Mouse (Mus musculus) midbrain, embryonic 16.5 days (tissue): Measurements from ENCODE around the gene Mapkapk2. TPM values are rescaled to one million over a fixed set of nuclear protein-coding genes. Genes with fewer than 3 reads are reported as not detected.
"Not testable (repeated sequence)": the region's sequence is repeated elsewhere in the genome, so short reads cannot be mapped to it uniquely, and the experiment has no call there.

Experiments used
- ATAC-seq: fragments of 200-750 bp; cut with Nextera tagmentation; 2 replicates; pipeline ENCODE4 v1.8.0; 2017; ENCODE audit warnings: moderate TSS enrichment
- H3K27ac ChIP-seq: fragments of 300-500 bp; sonication (generic); 2 replicates; pipeline ENCODE4 v1.5.1; 2014; ENCODE audit warnings: mild to moderate bottlenecking, low read length, mixed read lengths
- H3K27me3 ChIP-seq: fragments of 300-500 bp; sonication (generic); 2 replicates; pipeline ENCODE4 v1.6.1; 2014; ENCODE audit warnings: low read depth, low read length, mixed read lengths; ENCODE audit not compliant: control insufficient read depth, insufficient read depth
- H3K36me3 ChIP-seq: fragments of 300-500 bp; sonication (generic); 2 replicates; pipeline ENCODE4 v1.6.1; 2014; ENCODE audit warnings: mild to moderate bottlenecking, low read length, moderate library complexity, mixed read lengths; ENCODE audit not compliant: control insufficient read depth, insufficient read depth
- H3K4me1 ChIP-seq: fragments of 300-500 bp; sonication (generic); 2 replicates; pipeline ENCODE4 v1.6.1; 2014; ENCODE audit warnings: mild to moderate bottlenecking, low read length, mixed read lengths; ENCODE audit not compliant: control insufficient read depth, insufficient read depth
- H3K4me2 ChIP-seq: fragments of 300-500 bp; sonication (generic); 2 replicates; pipeline ENCODE4 v1.6.1; 2014; ENCODE audit warnings: mild to moderate bottlenecking, low read length, mixed read lengths
- H3K4me3 ChIP-seq: fragments of 300-500 bp; sonication (generic); 2 replicates; pipeline ENCODE4 v1.5.1; 2014; ENCODE audit warnings: low read depth, mild to moderate bottlenecking, low read length, moderate library complexity, mixed read lengths
- H3K9ac ChIP-seq: fragments of 300-500 bp; sonication (generic); 2 replicates; pipeline ENCODE4 v1.6.1; 2014; ENCODE audit warnings: low read depth, low read length, mixed read lengths
- H3K9me3 ChIP-seq: fragments of 300-500 bp; sonication (generic); replicated peaks from 2 replicates; pipeline ENCODE4 v1.6.1; 2014; ENCODE audit warnings: mild to moderate bottlenecking, low read length, mixed read lengths; ENCODE audit not compliant: control insufficient read depth, poor library complexity, severe bottlenecking
- WGBS: fragments of 180-500 bp; shearing (Covaris S2); extraction: QIAGEN DNeasy Blood & Tissue Kit; methylation state at CpG from one replicate; pipeline ENCODE4 v1.1.7; 2014; 5-methylcytosine and 5-hydroxymethylcytosine counted together
- polyA plus RNA-seq: library from polyadenylated mRNA; unstranded; fragments of >200 nt; fragmentation: Nextera tagmentation; extraction: Ambion mirVana; gene quantifications from 2 replicates; pipeline ENCODE4 v1.2.1, GENCODE M21; 2015

The Mapkapk2 gene
- polyA plus RNA-seq, 1 experiment from 2014 or later, result 12.6 TPM

DNA sequence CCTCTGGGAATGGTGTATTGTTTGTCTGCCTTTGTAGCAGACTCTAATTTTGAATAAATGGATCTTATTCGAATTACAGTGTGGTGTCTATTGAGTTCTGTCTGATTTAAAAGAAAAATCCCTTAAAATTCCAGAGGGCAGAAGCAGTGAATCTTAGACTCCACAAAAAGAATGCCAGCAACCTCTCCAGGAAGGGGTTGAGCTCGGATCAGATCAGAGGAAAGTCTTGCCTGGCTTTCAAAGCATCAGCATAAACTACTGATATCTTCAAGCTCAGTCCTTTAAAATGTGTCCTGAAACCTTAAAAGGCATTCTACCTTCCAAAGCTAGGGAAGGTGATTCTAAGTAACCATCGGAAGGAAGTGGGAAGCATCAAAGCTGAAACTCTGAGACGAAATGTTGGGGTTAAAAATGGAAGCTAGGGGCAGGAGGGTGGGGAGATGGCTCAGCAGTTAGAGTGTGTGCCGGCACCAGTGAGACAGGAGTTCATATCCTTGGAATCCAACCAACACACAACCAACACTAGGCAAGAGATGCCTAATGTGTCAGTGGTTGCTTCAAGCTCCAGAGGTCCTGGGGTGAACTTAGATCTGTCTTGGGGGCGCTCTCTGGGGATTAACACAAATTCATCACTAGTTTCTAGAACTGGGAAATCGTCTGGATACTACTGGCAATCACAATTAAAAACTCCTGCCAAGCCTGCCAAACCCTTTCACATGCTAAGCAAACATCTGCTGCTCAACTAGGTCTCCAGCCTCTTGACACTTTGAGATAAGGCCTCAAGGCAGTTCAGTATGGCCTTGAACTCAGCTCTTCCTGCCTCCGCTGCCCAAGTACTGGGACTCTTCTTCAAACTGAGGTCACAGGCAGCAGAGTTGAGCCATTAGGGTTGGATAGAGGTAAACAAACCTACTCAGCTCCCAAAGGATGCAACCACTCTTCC, 72.5 kb downstream of the Mapkapk2 start:
- H3K4me1 ChIP-seq, result no peaks in the 10 kb centered on the region
- H3K9me3 ChIP-seq, result no peaks in the 10 kb centered on the region
- ATAC-seq, result no peak
- H3K9ac ChIP-seq, result no peak overlapping the region
- no peak overlapping the region for H3K4me3 ChIP-seq
- H3K36me3 ChIP-seq, result no peaks in the 10 kb centered on the region
- WGBS, result 78% methylated on average over 8 of the region's 8 CpGs
- H3K27me3 ChIP-seq, result no peaks in the 10 kb centered on the region
- no peak overlapping the region for H3K27ac ChIP-seq
- H3K4me2 ChIP-seq, result no peak overlapping the region

DNA sequence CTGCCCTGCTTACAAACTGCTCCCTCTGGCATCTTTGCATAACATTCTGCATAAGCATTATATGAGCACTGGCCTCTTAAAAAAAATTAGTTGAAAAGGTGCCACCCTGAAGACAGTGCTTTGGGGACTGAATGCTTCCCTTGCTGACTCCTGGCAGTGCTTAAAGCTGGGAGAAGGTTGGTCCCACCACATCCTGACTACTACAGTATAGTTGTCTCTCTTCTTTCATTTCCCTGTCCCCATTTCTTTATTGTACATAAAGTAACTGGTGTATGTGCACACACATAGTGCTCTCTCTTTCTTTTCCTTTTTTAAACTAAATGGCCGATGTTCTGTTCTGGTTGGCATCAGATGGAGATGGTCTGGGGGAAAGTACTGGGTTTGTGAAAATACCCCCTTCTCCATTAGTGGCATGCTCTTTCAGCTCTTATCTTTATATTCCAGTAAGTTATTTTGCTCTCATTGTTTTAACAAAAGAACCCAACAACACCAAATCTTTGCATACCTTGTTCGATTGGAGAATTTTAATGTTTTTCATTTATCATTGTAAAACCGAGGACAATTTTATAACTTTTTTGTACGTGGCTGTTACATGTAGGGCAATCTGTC, 74.3 kb downstream of the Mapkapk2 start:
- not testable (repeated sequence) for H3K36me3 ChIP-seq, H3K9me3 ChIP-seq, H3K4me2 ChIP-seq, H3K4me1 ChIP-seq, ATAC-seq, H3K9ac ChIP-seq, H3K27me3 ChIP-seq, H3K4me3 ChIP-seq, H3K27ac ChIP-seq
- 91% methylated on average over 4 of the region's 4 CpGs for WGBS

- no peak overlapping the region for H3K27ac ChIP-seq
- no peaks in the 10 kb centered on the region for H3K9me3 ChIP-seq
- WGBS, result 75% methylated on average over 5 of the region's 5 CpGs
- H3K4me3 ChIP-seq, result no peak overlapping the region
- no peaks in the 10 kb centered on the region for H3K27me3 ChIP-seq
- ATAC-seq, result no peak
- H3K9ac ChIP-seq, result no peak overlapping the region
- no peaks in the 10 kb centered on the region for H3K36me3 ChIP-seq
- no peak overlapping the region for H3K4me2 ChIP-seq
- H3K4me1 ChIP-seq, result no peaks in the 10 kb centered on the region
These were observed 74.9 kb downstream of the Mapkapk2 start for GRCm38 (mm10) chr1:131022591-131023249.

GRCm38 (mm10) chr1:131021900-131022590, 75.6 kb downstream of the Mapkapk2 start:
- Histone ChIP-seq H3K36me3 (no peaks in the 10 kb centered on the region), H3K4me1 (no peaks in the 10 kb centered on the region), H3K4me2 (no peak overlapping the region), H3K27me3 (no peaks in the 10 kb centered on the region), H3K9me3 (no peaks in the 10 kb centered on the region), H3K9ac (no peak overlapping the region), H3K27ac (no peak overlapping the region), H3K4me3 (no peak overlapping the region)
- 81% methylated on average over 11 of the region's 11 CpGs for WGBS
- ATAC-seq, result no peak

DNA sequence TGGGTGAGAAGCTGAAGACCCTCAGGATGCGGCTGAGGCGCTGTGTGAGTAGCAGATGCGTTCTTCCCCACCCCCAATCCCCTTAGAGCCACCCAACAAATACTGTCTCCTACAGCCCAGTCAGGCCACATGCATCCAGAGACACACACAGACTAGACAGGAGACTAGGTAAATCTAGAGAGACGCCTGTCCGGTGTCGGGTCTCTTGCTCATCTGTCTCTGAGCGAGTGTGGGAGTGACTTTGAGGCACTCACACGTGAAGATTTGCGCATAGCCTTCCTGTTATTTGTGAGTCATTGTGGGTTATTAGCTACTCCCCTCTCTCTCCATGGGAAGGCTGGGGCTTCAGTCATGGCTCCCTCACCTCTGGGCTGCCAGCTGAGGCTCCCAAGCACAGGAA, 76.2 kb downstream of the Mapkapk2 start:
- Histone ChIP-seq H3K27me3 (no peaks in the 10 kb centered on the region), H3K36me3 (no peaks in the 10 kb centered on the region), H3K9me3 (no peaks in the 10 kb centered on the region), H3K9ac (no peak overlapping the region), H3K4me2 (no peak overlapping the region), H3K27ac (no peak overlapping the region), H3K4me1 (no peaks in the 10 kb centered on the region), H3K4me3 (no peak overlapping the region)
- WGBS, result 78% methylated on average over 9 of the region's 9 CpGs
- ATAC-seq, result no peak

- H3K9ac ChIP-seq, result no peak overlapping the region
- H3K27ac ChIP-seq, result no peak overlapping the region
- H3K4me1 ChIP-seq, result no peaks in the 10 kb centered on the region
- ATAC-seq, result no peak
- H3K27me3 ChIP-seq, result no peaks in the 10 kb centered on the region
- H3K36me3 ChIP-seq, result no peaks in the 10 kb centered on the region
- no peak overlapping the region for H3K4me2 ChIP-seq
- 49% methylated on average over 12 of the region's 12 CpGs for WGBS
- no peaks in the 10 kb centered on the region for H3K9me3 ChIP-seq
- no peak overlapping the region for H3K4me3 ChIP-seq
These were observed 77.0 kb downstream of the Mapkapk2 start for GRCm38 (mm10) chr1:131020425-131021310.

GRCm38 (mm10) chr1:131019492-131020098, 78.0 kb downstream of the Mapkapk2 start, which contains the start of gene Il10:
Il10 (plus strand) TSS chr1:131019845.
- Histone ChIP-seq H3K27ac (no peak within 1 kb of the TSS), H3K4me2 (no peak within 1 kb of the TSS), H3K9me3 (no peaks in the 10 kb centered on the region), H3K9ac (no peak within 1 kb of the TSS), H3K4me3 (no peak within 1 kb of the TSS), H3K36me3 (no peaks in the 10 kb centered on the region), H3K4me1 (no peaks in the 10 kb centered on the region), H3K27me3 (no peaks in the 10 kb centered on the region)
- WGBS, result 77% methylated on average over 8 of the region's 8 CpGs
- ATAC-seq, result no peak

DNA sequence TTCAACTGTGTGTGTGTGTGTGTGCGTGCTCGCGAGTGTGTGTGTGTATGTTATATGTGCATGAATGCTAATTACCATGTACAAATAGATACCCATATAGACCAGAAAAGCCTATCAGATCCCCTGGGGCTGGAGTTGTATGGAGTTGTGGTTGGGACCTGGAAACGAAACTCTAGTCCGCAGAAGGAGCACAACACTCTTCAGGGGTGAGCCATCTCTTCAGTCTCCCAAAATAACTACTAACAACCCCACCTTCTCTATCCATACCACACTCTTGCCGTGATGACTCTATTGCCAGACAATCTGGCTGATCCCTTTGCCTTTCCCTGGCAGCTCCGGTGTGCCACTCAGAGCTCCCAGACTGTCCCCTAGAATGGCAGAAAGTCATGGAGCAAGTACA, 81.7 kb downstream of the Mapkapk2 start:
- WGBS, result 91% methylated on average over 7 of the region's 7 CpGs

More for the DNA sequence above, 81.7 kb downstream of the Mapkapk2 start:
- H3K36me3 ChIP-seq, result no peaks in the 10 kb centered on the region
- no peaks in the 10 kb centered on the region for H3K4me1 ChIP-seq
- no peaks in the 10 kb centered on the region for H3K9me3 ChIP-seq
- ATAC-seq, result no peak
- no peak overlapping the region for H3K4me3 ChIP-seq
- H3K9ac ChIP-seq, result no peak overlapping the region
- no peaks in the 10 kb centered on the region for H3K27me3 ChIP-seq
- H3K4me2 ChIP-seq, result no peak overlapping the region
- no peak overlapping the region for H3K27ac ChIP-seq
